Mouse (Mus musculus) lung, postnatal 0 days (tissue): ENCODE data around the gene Kcnk12.

Experiments used
- CTCF ChIP-seq: IDR thresholded peaks from 2 replicates; pipeline ENCODE4 v1.5.1; 2016; ENCODE audit warnings: antibody characterized with exemption, mild to moderate bottlenecking
- EP300 ChIP-seq: IDR thresholded peaks from 2 replicates; pipeline ENCODE4 v1.6.1; 2016; ENCODE audit warnings: antibody characterized with exemption, mild to moderate bottlenecking, control low read depth

DNA sequence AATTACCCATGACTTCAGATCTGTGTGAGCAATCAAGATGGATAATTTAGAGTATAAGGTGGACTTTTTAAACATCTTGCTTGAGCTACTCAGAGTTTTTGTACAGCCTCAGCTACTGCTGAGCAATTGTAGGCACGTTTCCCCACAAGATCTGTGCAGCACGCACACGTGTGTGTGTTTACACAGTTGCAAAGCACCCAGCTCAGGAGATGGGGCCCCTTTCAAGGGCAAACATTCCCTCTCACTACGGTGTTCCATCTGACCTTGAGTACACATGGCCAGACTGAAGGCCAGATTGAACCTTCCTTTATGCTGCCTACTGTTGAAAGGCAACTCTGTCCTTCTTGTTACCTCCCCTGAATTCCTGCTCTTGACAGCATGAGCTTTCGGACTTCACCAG lies 4.5 kb downstream of the Kcnk12 start:
- TF ChIP-seq CTCF = no peak
- TF ChIP-seq EP300 = no peak
